Mouse (Mus musculus): ENCODE measurements around the gene Nr4a1.

Nr4a1 gene

DNA sequence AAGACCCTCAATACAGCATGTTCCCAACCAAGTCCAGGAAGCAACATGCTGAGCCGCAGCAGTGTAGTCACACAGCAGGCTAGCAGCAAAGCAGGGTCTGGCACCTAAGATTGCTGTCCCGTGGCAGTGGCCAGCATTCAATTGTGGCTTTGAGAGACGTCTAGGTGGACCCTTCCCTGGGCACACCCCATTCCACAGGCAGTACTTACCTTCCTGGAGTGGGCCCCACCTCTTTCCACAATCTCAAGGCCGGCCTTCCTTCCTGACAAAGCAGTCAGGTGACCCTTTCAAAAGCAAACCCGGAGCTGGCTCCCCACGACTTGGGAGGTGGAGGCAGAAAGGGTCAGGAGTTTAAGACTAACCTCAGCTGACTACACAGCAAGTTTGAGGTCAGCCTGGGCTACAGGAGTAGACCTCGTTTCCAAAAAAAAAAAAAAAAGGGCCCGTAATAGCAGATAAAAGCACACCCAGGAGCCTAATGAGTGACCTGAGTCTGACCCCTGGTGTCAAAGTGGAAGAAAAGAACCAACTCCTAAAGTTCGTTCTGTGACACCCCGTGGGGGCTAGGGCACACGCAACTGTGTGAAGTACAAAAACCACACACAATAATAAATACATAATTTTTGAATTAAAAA is 20.3 kb upstream of the Nr4a1 start:
- DNase-seq = no peak

DNA sequence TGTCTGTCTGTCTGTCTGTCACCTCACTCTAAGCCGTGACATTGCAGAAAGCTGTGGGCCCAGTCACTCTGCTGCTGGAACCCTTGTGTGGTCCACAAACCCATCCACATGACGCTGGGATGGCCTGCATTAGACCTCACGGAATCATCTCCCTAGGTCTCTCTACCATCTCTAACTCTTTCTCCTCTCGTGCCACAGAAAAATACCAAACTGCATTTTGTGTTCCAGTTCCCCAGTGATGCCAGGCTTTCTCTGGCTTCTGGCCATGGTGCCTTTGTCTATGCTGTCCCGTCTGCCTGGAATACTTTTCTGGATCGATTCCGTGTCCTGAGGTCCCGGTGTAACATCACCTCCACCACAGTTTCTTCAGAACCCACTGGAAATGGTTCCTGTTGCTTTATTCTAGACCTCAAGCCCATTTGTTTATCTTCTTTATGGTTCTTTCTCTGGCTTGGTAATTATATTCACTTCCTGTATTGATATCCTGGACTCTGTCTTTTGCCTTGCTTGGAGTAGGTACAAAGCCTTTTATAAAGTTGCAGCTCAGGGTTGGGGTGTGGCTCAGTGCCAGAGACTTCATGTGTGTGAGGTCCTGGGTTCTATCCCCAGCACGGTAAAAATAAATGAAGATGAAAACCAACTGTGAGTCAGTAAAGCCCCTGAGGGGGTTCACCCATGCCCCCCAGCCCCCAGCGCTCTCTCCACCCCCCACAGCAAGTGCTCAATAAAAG is 19.3 kb upstream of the Nr4a1 start:
- no peak for DNase-seq

DNA sequence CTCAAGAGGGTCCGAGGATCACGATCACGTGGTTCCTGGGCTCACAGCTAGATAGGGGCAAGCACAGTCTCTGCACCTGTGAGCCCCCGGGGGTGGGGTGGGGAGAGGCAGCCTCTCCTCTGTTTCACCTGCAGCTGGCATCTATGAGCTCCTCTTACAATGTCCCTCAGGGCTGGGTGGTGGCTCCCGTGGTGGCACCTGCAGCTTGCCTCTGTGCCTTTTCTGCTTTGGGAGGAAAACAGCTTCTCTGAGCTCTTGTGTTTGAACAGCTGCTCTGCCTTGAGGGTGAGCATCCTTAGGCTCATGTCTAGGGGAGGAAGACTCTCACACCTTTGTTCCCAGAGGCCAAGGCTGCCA is 18.7 kb upstream of the Nr4a1 start:
- DNase-seq = no peak

DNA sequence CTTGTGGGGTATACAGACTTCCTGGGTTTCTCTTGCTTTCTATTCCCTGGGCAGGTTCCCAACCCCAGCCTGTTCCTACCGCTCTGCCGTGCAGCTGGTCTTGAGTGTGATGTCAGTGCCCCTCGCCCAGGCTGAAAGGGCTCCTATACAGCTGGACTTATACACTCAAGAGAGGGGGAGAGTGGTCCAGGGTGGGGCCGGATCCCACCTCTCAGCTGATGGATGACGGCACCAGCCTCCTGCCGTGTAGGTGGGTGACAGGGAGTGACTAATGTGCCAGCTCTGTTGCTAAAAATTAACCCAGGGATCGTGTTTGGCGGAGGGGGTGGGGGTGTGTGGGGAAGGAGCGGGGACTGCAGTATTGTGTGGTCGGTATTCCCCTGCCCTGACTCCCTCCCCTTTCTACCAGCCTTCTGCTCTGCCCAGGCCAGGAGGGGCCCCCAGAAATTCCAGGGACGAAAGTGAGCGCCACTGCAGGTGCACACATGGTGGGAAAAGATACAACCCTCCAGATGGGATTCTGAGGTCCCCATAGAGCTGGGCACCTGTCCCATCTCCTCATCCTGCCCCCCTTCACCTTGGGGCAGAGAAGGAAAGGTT is 18.2 kb upstream of the Nr4a1 start:
- DNase-seq = peak; percentile 44 to 67

DNA sequence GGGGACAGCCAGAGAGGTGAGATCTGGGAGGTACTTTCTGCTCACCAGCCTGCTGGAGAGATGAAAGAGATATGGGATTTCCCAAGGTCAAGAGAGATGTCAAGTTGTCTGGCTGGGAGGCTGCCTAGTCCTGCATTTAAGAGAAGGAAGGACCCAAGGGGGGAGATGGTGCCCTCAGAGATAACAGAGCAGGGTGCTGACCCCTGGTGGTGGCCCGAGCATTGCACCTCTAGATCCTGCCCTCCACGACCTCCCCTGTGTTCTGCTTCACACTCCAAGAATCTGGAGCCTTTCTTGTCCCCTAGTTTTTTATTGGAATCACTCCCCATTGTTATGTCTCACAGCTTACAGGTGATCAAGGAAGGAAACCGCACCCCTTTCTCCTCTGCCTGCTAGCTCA is 17.2 kb upstream of the Nr4a1 start:
- peak; percentile 87 to 88 for DNase-seq

DNA sequence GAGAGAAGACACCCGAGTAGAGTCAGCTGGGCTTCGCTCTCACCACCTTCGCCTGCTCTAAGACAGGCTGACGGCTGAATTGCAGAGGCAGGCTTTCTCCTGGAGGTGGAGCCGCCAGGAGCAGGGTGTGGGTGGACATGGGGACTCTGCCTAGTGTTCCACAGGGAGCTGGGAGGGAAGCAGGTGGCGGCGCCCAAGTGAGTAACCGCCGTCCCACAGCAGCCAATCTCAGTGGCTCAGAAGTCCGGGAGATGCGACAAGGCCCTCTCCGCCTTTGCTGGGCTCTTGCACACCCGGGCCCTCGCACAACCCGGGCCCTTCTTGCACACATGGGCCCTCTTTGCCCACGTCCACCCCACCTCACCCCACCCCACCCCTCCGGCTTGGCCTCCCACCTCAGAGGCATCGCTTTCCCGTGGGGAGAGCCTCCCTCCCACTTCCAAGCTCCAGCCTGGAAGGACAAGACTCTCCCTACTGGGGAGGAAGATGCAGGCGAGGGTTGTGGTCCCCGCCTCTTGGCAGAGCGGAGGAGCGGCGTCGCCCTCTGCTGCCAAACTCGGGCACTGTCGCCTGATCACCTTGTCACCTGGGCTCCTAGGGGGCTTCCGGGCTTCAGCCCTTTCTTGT is 15.1 kb upstream of the Nr4a1 start:
- DNase-seq = peak; percentile 81 to 85

DNA sequence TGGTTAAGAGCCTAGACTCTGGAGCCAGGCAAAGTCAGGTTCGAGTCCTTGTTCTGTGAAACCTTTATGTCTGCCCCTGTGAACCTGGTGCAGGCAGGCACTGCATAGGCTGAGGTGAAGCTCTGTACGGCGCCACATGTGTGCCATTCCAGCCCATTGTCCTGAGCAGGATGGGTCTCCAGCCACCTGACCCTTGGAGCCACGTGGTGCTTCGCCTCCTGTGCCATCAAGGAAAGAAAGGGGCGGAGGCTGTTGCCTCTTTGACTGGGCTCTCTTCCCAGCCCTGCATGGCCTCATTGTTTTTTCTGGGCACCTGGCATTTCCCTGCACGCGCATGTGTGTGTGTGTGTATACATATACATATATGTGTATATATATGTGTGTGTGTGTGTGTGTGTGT is 14.2 kb upstream of the Nr4a1 start:
- DNase-seq = no peak

DNA sequence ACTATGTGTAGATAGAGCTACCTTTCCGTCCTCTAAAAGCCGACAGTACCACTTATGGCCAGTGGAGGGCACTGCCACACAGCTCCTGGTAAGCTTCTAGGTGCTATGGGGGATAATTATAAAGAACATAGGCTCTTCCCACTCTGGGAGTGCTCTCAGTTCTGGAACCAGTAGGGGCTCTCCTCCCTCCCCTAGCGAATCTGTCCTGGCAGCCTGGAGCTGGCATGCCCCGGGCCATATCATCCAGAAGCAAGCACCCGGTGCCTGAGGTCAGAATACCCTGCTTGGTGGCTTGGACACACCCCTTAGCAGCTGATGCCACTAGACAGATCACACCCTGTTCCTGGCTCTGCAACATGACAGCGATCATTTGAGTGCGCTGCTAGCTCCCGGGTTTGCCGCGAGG is 13.3 kb upstream of the Nr4a1 start:
- DNase-seq = peak; percentile 93

DNA sequence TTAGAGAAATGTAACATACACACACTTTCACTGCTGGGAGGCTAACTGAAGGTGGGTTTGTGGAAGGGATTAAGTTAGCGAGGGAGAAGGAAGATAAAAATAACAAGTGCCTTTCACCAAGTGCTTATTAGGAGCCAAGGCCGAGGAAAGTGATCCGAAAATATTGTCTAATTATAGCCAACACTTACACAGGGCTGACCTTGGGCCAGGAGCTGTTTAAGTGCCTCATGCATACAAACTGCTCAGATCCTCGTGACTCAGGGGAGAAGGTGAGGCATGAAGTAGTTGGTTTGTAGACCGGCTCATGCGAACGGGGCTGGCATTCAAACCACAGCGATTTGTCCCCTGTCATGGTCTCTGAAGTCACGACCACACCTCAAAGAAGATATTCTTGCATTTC is 12.8 kb upstream of the Nr4a1 start:
- no peak for DNase-seq

DNA sequence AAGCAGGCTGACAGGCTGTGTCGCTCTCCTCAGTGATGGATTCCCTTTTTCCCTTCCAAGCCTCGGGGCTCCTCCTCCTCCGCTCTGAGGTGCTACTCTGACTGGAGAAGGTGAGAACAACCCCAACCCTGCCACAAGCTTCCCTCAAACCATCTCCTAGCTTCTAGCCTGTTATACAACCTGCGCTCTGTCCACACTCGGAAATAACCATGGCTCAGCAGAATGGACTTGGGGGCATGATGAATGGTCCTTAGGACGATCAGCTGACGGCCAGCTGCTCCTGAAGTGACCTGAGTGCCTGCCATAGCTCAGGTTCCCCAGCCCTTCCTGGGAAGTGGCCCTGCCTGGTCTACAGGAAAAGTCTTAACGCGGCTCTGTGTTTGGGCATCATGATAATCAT is 12.2 kb upstream of the Nr4a1 start:
- no peak for DNase-seq

DNA sequence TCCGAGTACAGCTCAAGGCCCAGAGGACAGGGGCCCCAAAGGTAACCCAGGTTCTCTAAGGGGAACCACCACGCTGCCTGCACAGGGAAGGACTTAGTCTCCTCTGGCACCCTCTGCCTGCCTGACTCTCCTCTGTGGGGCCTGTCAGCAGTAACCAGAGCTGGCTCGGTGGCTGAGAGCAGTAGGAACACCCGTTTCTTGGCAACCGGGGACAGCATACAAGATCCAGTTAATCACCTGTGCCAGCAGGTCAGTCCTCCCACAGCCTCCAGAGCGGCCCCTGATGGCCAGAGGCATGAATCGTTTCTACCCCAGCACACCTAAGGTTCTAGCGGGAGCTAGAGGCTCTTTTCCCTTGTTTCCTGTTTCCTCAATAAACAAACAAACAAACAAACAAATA is 11.4 kb upstream of the Nr4a1 start:
- DNase-seq = peak; percentile 79 to 84

DNA sequence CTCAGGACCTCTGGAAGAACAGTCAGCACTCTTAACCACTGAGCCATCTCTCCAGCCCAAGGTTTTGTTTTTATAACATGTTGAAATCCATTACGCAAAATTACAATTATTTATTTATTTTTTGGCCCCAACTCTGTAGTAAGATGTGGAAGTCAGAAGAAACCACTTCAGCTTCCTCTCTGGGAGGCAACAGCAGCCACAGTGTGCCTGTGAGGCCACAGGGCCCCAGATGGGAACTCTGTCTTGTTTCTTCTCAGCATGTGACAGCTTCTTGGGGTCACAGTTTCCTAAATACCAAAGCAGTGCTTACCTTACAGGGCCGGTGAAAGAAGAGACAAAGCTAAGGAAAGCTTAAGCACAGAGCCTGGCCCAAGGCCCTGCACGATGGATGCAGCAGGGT is 10.1 kb upstream of the Nr4a1 start:
- no peak for DNase-seq

DNA sequence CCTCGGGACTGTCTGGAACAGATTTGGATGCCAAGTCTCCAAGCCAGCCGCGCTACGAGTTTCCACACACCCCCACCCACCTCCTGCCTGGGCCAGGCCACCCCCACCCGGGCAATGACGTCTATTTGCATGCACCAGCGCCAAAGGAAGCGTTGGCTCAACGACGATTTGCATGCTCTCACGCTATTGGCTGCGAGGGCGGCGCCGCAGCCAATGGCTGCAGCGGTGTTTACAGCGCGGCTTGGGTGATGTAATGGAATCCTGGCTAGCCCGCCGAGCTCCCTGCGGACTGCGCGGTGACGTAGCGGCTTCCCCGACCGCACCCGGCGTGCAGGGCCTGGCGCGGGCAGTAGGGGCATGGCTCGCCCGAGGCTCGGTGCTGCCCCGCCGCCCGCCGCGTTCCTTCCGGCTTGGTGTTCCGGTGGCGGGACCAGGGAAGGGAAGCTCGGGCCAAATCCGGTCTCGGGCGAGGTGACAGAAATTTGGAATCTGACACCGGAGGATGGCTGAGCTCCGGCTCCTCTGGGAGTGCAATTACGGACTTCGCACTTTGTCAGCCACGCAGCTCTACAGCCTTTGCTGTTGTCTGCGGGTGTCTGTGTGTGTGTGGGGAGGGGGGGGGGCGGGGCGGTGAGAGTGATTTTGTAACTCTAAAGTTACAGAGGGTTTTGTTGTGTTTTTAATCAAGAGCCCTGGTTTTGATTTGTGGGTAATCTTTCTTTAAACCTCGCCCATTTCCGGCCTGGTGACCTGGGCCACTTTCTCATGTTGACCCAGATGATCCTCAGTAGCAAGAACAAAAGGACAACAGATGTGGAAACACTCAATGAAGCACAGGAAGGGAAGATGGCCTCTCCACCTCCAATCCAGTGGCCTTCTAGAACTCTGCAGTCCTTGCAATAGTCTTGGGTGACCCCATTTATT is 7.6 kb upstream of the Nr4a1 start:
- peak; percentile 95 to 97 for DNase-seq

DNA sequence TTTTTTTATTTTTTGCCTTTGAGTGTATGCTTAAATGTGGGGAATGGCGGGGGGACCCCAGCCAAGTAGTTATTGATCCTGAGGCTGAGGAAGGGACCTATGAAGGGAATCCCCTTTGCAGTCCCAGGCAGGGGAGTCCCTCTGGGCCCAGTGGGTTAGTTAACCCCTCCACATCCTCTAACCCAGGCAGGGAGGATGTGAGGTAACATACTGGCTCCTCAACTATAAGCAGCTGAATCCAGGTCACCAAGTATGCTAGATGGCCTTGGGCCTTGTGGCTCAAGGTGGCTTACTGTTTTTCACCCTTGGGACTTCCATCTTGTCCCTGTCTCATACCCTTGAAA is 6.9 kb upstream of the Nr4a1 start:
- DNase-seq = no peak

DNA sequence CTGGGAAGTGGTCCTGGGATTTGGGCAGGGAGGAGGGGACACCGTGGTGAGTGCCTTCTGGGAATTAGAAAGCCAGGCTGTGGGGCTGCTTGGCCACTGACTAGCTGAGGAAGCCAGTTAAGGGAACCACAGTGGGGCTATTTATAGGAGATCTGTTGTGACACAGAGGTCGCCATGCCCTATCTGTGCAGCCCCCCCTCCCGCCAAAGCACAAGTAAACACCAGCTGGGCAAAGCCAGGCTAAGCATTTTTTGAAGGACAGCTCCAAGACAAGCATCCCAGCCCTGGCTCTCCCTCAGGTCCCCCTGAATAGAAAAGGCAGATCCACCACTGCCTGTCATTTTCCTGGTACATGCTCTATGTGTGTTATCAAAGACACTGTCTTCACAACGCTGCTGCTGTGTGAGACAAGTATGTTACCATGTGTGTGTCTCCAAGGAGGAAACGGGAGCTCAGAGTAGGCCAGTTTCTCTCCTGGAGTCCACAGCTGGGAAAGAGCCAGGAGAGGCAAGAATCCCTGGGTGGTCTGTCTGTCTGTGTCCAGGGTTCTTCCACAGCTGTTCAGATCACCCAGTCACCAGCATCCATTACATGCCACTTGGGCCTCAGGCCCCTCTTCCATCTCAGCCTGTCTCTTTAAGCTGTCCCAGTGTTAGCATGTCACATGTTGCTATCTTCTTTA is 5.9 kb upstream of the Nr4a1 start:
- peak in 1 of 2 experiments; percentile 30 for DNase-seq

DNA sequence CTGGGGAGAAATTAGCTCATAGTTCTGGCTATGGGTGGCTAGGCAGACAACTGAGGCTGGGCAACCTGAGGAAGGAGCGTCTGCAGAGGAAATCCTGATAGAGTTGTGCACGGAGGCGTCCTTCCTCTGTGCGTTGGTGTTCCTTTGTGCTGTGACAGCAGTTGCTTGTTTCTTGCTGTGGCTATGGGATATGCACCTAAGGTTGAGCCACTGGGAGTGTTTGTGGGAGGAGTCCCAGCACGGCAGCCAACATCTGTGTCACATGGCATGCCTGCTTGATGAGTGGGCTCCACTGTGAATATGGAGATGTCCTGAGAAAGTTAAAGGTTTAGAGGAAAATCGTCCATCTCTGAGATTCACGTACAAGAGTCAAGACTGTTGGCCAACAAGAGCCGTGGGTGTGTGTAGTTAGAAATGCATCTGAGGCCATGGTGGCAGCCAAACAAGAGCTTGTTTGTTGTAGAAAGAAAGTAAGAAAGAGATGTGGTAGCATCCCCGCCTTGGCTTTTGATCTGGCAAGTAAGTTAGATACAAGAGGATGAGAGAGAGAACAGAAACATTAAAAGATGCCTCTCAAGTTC is 3.8 kb upstream of the Nr4a1 start:
- DNase-seq = no peak

DNA sequence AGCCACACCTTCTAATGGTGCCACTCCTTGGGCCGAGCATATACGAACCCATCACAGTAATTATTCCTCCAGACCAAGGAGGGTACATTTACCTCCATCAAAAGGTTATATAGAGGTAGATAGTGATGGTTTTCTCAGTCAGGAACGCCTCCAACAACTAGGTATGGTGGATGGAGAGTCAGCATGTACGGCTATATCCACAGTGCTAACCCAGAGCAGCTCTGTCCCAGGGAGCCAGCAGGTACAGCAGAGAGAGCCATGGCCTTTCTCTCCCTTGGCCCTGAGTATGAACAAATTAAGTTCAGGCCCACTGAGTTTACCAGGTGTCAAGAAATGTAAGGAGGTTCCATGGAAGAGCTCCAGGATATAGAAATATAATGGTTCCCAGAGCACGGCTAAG is 2.1 kb upstream of the Nr4a1 start:
- no peak for DNase-seq

DNA sequence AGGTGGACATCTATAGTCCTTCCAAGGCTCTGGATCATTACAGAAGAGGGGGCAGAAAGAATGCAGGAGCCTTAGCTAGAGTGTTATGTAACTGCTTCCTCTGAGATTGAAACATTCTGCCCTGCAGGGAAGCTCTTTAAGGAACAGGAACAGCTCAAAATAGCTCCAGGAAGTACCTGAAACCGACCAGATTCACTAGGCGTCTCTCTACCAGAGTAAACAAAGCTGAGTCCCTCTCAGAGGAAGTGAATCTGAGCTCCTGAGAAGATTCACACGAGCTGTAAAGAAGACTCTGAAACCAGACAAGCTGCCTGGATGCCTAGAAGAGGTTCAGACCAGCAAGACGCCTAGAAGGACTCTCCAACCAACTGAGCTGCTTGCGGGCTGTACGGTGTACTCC is 1.5 kb upstream of the Nr4a1 start:
- no peak for DNase-seq

DNA sequence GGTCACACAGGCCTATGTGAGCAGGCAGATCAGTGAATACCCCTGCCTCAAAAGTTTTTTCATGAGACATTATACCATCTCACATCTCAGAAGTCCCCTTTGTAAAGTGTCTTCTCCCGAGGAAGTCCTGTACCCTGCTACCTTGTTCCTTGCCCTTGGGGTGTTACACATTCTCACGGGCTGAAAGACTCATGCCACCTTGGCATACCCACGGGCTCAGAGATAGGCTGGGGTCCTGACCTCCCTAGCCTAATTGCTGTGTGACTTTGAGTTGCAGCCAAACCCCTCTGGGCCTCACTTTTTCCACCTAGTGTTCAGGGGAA is 545 bp upstream of the Nr4a1 start:
- DNase-seq = no peak

DNA sequence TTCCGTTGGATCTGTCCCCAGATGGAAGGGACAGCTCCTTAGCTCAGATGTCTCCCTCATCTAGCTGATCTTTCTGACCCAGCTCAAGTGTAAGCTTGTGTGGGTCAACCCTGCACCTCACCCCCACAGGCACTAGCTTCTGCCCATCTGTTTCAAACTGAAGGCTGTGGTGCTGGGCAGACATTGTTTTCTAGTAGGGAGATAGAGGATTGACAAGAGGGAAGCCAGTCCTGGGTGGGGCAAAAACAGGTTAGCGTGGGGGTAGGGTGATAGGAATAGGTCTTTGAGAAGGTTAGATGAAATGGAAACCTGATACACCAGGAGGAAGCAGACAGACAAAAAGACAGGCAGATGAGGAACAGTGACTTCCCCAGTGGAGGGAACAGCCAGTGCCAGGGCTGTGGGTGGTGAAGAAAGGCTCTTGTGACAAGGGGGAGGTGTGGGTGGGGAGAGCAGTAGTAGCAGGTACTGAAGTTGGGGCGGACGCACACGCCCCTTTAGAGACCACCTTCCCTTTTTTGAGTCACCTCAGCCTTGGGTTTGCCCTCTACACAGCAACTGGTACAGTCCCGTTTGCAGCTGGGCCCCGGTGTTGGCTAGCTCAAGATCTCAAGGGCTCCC is 1.9 kb downstream of the Nr4a1 start:
- no peak for DNase-seq

DNA sequence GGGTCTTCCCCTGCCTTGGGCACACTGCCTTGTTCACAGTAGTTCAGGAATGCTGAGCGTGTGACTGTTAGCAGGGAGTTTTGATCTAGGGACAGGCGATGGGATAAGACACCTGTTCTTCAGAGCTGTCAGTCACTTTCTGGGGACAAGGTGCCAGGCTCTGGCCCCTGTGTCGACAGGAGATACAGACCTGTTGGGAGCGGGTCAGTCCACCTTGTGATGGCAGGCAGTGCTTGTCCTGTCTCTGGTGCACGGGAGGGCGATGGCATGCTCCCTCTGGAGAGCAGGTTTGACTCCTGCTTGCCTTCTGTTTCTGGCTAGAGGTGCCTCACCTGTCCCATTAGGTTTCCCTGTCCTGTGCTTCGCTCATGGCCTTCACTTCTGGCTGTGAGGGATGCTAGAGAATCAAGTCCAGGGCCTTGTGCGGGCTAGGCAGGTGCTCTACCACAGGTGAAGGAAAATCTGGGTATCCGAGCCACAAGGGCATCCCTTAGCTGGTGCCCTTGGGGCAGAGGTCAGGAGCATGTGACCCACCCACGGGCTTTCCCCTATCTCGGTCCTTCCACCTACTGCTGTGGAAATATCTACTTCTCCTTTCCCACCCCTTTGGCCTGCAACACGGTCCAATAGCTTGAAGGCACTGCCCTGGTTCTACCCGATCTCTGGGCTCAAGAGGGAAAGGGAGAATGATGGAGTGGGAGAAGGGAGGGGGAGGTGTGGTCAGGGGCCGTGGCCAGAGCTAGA is 2.6 kb downstream of the Nr4a1 start:
- no peak for DNase-seq

Measured in kidney, postnatal 4 days (tissue).